Mouse (Mus musculus) inflammation-experienced regulatory T-cells (primary cell): ENCODE data around the gene Avpr1b. TPM values are rescaled to one million over a fixed set of nuclear protein-coding genes. Genes with fewer than 3 reads are reported as not detected.

Experiments
- polyA plus RNA-seq, 2 experiments: library from polyadenylated mRNA; unstranded; fragments of 100-300 nt; shearing (Covaris generic); gene quantifications; one replicate each; pipeline ENCODE4 v1.2.1; 2017

Avpr1b gene
- 1 to 10 TPM in 1 of 2 experiments, under 1 TPM in 1; 0.04 to 1.5 TPM for polyA plus RNA-seq

GRCm38 (mm10) chr1:131598905-131599304 lies at the start of gene Avpr1b:
TSS of gene Avpr1b (plus strand) at chr1:131599239.

GRCm38 (mm10) chr1:131637791-131638540 lies 38.9 kb downstream of the Avpr1b start, which contains the start of gene Ctse:
TSS of gene Ctse (plus strand) at chr1:131638306.

Other genes starting within 250 kb of the Avpr1b start
- gene Srgap2, start 71.9 kb upstream of the Avpr1b start, polyA plus RNA-seq: 10 to 100 TPM; 49.7 to 55.6 TPM
- gene Fam72a, start 71.3 kb upstream of the Avpr1b start, polyA plus RNA-seq: 1 to 10 TPM; 2.2 to 3.1 TPM
- gene Ctse, start 39.1 kb downstream of the Avpr1b start, polyA plus RNA-seq: 100 to 1,000 TPM; 319 to 610 TPM
- gene Rab7b, start 89.5 kb downstream of the Avpr1b start, polyA plus RNA-seq: under 1 TPM in 1 of 2 experiments, not detected in 1; 0.18 TPM
- under 1 TPM; 0.08 to 0.61 TPM for gene Slc26a9, start 144.8 kb downstream of the Avpr1b start, polyA plus RNA-seq
- under 1 TPM; 0.23 to 0.65 TPM for gene Pm20d1, start 198.1 kb downstream of the Avpr1b start, polyA plus RNA-seq
- gene Slc41a1, start 228.3 kb downstream of the Avpr1b start, polyA plus RNA-seq: 10 to 100 TPM; 31.1 to 50.0 TPM